Mouse (Mus musculus) Patski (cell line): Measurements from ENCODE around the gene Prss38. TPM values are rescaled to one million over a fixed set of nuclear protein-coding genes. Genes with fewer than 3 reads are reported as not detected.

ENCODE experiments used
- ATAC-seq: fragments of 100-300 bp; one replicate; pipeline ENCODE4 v1.8.0; 2021
- CTCF ChIA-PET: fragments of 350-600 bp; sonication (Branson Sonifier 250); formaldehyde crosslinking; loops from one replicate; lab custom pipeline; 2022; ENCODE audit warnings: inconsistent platforms; lab: Charles Lee
- POLR2A ChIA-PET: fragments of 350-600 bp; sonication (Branson Sonifier 250); formaldehyde crosslinking; loops from one replicate; lab custom pipeline; 2022; ENCODE audit warnings: antibody characterized with exemption, inconsistent platforms; lab: Charles Lee
- DNase-seq: peaks from one replicate; pipeline ENCODE4 v3.0.0-alpha.2; 2011; ENCODE audit warnings: low read depth, low spot score
- H3K27me3 ChIP-seq: fragments of 371-371 bp; one replicate; pipeline ENCODE4 v1.5.1; 2021
- CTCF ChIP-seq: fragments of 100-300 bp; IDR thresholded peaks from one replicate; pipeline ENCODE4 v1.5.1; 2021
- in situ Hi-C: fragments of 300-500 bp; cut with MboI; formaldehyde crosslinking; loops from 3 replicates; pipeline ENCODE4 v1.11.1; 2018; ENCODE audit warnings: low pct_unique_long_range_greater_than_20kb, mixed read lengths
- polyA plus RNA-seq: library from polyadenylated mRNA; unstranded; gene quantifications from one replicate; pipeline ENCODE4 v1.2.3, GENCODE M21; 2021

The Prss38 gene
- polyA plus RNA-seq: not detected

DNA sequence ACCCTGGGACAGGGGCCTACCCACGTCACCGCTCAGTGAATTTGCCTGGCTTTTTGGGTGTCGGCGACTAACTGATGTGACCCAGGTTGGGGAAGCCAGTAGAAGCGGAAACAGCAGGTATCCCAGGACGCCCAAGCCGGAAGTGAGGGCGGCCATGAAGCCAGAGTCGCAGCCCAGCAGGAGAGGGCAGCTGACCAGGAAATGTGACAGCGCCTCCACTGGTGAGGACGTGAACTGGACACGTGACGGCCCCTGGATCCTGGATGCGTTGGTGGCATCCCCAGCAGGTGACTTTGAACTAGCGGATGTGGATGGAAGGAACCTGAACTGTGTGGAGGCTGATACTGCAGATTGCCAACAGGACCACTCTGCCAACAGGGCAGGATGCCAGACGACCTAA is at the start of gene Prss38:
Gene Prss38, minus strand, starts transcription at position 183 of the 400 bp plus-strand sequence.
- DNase-seq: no peak
- no peak for TF ChIP-seq CTCF
- H3K27me3 ChIP-seq: no peaks in the 10 kb centered on the region
- in situ Hi-C loops: no loop called here
- ChIA-PET CTCF (no interaction called here), POLR2A (no interaction called here)
- no peak for ATAC-seq

DNA sequence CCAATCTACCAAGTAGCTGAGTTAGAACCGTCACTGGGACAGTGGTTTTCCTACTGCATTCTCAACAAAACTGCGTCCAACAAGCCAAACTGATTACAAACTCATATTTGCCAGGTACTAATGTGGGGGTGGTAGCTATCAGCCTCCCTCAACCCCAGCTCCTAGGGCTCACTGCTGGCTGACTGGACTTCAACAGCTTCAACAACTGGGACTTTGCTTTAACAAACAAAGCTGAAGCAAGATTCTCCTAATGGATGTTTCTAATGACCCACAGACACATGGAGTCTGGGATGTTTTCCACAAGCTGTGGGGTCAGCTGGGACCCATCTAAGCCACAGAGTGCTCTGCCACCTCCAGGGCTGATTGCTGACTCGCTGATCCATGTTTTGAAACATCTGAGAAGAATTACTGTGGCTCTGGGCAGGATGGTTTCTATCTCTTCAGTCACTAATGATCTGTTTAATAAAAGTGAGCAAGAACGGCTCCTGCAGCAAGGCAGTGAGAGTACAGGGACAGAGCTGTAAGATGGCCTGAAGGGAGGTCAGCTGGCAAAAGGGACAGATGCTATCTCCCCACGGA is 47.6 kb upstream of the Prss38 start:
- DNase-seq: no peak
- no peaks in the 10 kb centered on the region for H3K27me3 ChIP-seq
- TF ChIP-seq CTCF: no peak
- POLR2A ChIA-PET: no interaction called here
- CTCF ChIA-PET: interaction anchor here (1.0 to 1.7 kb wide), 3 partner anchors 9 to 120 kb away, joined by 3 to 5 read pairs (median 5); no protein-coding TSS in a partner anchor
- ATAC-seq: no peak
- in situ Hi-C loops: loop anchor here (5.0 kb wide), 1 partner anchor 86 kb away; no protein-coding TSS in a partner anchor

DNA sequence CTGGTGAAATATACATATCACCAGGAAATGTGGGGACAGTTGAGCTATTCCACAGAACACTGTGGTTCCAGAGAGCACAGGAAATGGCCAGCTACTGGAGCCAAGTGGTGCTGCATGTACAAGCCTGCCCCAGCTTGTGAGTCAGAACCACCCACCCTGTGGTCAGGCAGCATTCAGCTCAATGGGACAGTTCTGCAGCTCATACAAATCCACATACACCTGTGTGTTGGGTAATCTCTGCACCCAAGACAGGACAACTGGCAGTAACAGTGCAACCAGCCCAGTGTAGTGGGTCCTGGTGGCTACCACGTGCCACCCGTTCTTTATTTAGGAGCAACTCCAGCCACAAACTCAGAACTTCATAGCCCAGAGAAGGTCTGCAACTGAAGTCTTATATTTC is 46.5 kb upstream of the Prss38 start:
- TF ChIP-seq CTCF: no peak
- POLR2A ChIA-PET: no interaction called here

DNA sequence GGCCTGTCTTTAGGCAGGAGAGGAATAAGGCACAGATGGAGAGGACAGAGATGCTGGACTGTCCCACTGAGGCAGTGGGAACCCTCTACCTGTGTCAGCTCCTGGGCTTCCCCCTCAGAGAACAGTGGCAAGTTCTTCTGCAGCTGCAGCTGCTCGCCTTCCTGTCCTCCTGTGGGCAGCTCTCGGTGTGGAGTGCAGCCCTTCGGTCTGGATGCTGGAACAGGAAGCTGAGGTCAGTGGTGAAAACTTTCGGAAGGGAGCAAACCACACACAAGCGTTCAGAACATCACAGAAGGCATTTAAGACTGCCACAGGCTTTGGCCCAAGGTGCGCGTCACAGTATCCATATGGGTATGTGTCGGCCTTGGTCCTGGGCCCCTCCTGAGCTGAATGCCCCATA is 46.0 kb upstream of the Prss38 start:
- DNase-seq: no peak
- CTCF ChIA-PET: no interaction called here
- ATAC-seq: no peak
- POLR2A ChIA-PET: no interaction called here
- no peak for TF ChIP-seq CTCF
- in situ Hi-C loops: loop anchor here (5.0 kb wide), 1 partner anchor 84 kb away; no protein-coding TSS in a partner anchor
- no peaks in the 10 kb centered on the region for H3K27me3 ChIP-seq

More for the DNA sequence above, 46.5 kb upstream of the Prss38 start:
- ATAC-seq (no peak), DNase-seq (no peak)
- in situ Hi-C loops: loop anchor here (5.0 kb wide), 1 partner anchor 85 kb away; no protein-coding TSS in a partner anchor
- CTCF ChIA-PET: interaction anchor here (1.7 kb wide), 1 partner anchor 9 kb away, joined by 5 read pairs; no protein-coding TSS in a partner anchor
- H3K27me3 ChIP-seq: no peaks in the 10 kb centered on the region

DNA sequence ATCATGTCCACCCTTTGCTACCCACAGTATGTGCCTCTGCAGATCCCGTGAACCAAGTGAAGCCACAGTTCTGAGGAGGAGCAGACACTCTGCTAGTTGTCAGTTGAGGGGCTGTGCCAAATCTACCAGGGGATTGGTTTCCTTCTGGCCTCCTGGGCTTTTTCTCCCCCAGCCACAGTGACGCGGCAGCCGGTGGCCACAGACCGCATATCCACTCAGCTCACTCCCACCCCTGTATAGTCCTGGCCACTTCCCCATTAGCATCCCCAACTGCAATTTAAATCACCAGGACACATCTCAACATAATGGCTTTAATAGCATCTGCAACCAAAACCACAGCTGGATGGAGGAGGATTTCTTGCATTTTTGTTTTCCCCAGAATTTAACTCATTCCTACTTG is 43.3 kb upstream of the Prss38 start:
- no peak for TF ChIP-seq CTCF
- no peaks in the 10 kb centered on the region for H3K27me3 ChIP-seq
- ATAC-seq (peak; percentile 13), DNase-seq (no peak)
- POLR2A ChIA-PET: interaction anchor here (0.9 kb wide), 1 partner anchor 15 kb away, joined by 3 read pairs; no protein-coding TSS in a partner anchor
- in situ Hi-C loops: no loop called here
- CTCF ChIA-PET: interaction anchor here (0.7 to 1.4 kb wide), 3 partner anchors 12 to 104 kb away, joined by 3 read pairs; no protein-coding TSS in a partner anchor

DNA sequence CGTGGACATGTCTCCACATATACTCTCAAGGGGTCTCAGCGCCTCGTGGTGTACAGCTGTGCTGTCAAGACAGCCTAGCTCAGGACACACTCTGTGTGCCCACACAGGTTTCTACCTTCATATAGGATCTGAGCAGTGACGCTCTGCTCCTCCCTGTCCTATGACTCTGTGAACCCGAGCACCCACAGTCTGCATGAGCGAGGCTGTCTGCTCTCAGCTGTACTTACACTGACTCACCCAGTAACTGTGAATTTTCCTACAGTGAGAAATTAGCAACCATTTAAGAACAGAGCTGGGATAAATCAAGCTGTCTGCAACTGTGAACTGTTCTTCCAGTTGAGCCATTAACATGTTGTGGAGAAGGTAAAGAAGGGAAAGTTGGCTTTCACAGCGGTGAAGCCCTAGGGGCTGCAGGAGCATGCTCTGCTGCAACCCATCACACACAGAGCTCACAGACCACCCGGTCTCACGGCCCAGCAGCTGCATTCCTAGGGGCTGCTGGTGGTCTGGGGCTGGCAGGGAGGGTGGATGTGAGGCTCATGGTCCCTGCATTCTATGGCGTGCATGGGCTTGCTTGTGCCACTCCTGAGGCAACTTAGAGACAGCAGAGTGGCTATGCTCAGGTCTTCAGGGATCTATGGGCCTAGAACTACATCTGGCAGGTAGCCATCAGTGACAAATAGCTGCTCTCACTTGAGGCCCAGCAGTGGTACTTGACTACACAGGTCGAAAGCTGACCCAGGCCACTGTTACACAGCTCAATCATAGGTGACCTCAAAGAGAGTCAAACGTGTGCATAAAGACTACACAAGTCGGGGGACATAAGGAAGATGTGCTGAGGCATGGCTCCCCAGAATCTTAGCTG is 37.8 kb upstream of the Prss38 start:
- in situ Hi-C loops: no loop called here
- DNase-seq (no peak), ATAC-seq (peak; percentile 42)
- no peak for TF ChIP-seq CTCF
- no peaks in the 10 kb centered on the region for H3K27me3 ChIP-seq
- ChIA-PET CTCF (interaction anchor here (1.0 to 1.7 kb wide), 3 partner anchors 10 to 105 kb away, joined by 3 to 5 read pairs (median 3); no protein-coding TSS in a partner anchor), POLR2A (no interaction called here)

DNA sequence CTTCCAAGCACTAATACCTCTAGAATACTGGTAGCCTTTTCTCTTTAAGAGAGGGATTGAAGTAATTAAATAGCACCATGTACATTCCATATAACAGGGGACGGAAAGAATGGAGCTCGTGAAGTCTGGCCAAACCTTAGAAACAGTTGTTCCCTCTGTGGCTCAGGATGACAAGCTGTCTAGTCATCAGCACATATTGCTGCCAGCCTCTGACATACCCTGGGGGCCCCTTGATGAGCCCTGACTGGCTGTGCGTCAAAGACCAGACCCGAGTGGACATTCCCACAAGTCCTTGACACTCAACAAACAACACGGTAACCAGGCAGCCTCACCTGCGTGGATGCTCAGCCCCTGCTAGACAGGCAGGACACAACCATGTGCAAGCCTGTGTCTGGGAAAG is 36.6 kb upstream of the Prss38 start:
- in situ Hi-C loops: no loop called here
- no peak for TF ChIP-seq CTCF
- DNase-seq: no peak

DNA sequence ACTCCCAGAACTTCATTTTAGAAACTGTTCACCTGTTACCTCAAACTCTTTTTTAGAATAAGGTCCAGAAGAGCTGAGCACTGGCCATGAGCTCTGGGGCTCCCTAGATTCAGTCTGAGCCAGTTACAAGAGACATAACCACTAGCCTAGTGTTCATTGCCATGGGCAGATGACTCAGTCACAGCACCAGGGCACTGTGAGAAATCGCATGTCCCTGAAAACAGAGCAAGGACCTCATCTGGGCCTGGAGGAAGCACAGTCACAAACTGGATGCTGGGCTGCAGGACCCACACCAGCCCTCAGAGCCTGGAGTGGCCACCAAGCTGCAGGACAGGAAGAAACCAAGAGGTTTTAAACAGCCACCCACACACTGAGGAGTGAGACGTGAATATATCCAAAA is 35.4 kb upstream of the Prss38 start:
- CTCF ChIA-PET: no interaction called here
- in situ Hi-C loops: no loop called here
- POLR2A ChIA-PET: interaction anchor here (1.0 kb wide), 1 partner anchor 9 kb away, joined by 3 read pairs; no protein-coding TSS in a partner anchor
- DNase-seq (no peak), ATAC-seq (no peak)
- TF ChIP-seq CTCF: no peak
- no peaks in the 10 kb centered on the region for H3K27me3 ChIP-seq

More for the DNA sequence above, 36.6 kb upstream of the Prss38 start:
- POLR2A ChIA-PET: interaction anchor here (0.8 kb wide), 1 partner anchor 37 kb away, joined by 3 read pairs; no protein-coding TSS in a partner anchor
- ATAC-seq: no peak
- CTCF ChIA-PET: interaction anchor here (1.0 to 1.2 kb wide), 2 partner anchors 14 to 99 kb away, joined by 3 read pairs; no protein-coding TSS in a partner anchor
- no peaks in the 10 kb centered on the region for H3K27me3 ChIP-seq

DNA sequence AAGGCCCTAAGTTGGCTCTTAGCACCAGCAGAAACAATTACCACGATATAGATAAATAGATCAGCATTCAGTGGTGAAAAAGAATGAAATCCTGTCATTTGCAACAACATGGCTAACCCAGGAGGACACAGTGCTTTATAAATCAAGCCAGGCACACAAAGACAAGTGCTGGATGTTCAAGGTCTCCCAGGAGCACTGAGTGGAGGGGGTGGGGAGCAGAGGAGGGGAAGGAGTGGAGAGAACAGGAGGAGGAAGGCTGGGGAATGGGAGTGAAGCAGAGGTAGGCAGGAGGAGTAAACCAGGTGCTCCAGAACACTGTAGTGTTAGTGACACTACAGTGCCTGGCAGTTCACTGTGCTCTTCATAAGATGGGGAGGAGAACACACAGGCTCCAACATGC is 30.3 kb upstream of the Prss38 start:
- CTCF ChIA-PET: no interaction called here
- no peak for TF ChIP-seq CTCF
- DNase-seq: no peak
- POLR2A ChIA-PET: no interaction called here
- ATAC-seq: no peak
- in situ Hi-C loops: no loop called here
- no peaks in the 10 kb centered on the region for H3K27me3 ChIP-seq

DNA sequence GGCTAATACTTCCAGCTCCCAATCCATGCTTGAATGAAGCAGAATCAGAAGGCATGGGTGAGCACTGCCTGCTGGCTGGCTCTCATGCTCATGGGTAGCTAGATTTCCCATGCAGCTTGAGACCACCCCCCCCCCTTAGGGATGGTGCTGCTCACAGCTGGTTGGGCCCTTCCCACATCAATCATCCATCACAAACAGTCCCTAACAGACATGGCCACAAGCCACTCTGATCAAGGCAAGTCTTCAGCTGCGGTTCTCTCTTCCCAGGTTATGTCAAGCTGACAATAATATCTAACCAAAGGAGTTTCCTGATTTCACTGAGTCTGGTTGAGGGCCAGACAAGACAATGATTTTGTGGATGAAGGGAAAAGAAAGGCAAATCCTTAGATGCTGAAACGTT is 25.4 kb upstream of the Prss38 start:
- ChIA-PET POLR2A (interaction anchor here (1.1 kb wide), 1 partner anchor 10 kb away, joined by 3 read pairs; no protein-coding TSS in a partner anchor), CTCF (interaction anchor here (1.6 kb wide), 1 partner anchor 9 kb away, joined by 5 read pairs; no protein-coding TSS in a partner anchor)
- TF ChIP-seq CTCF: no peak
- ATAC-seq: no peak
- H3K27me3 ChIP-seq: no peaks in the 10 kb centered on the region
- in situ Hi-C loops: no loop called here
- DNase-seq: no peak
